Mouse (Mus musculus): ENCODE results near the gene Fut7. TPM values are rescaled to one million over a fixed set of nuclear protein-coding genes. Genes with fewer than 3 reads are reported as not detected.
A peak's percentile ranks its signal among the peaks of the same experiment; 100 is the strongest.

Gene Fut7
- polyA plus RNA-seq, 1 experiment = 0.08 TPM

DNA sequence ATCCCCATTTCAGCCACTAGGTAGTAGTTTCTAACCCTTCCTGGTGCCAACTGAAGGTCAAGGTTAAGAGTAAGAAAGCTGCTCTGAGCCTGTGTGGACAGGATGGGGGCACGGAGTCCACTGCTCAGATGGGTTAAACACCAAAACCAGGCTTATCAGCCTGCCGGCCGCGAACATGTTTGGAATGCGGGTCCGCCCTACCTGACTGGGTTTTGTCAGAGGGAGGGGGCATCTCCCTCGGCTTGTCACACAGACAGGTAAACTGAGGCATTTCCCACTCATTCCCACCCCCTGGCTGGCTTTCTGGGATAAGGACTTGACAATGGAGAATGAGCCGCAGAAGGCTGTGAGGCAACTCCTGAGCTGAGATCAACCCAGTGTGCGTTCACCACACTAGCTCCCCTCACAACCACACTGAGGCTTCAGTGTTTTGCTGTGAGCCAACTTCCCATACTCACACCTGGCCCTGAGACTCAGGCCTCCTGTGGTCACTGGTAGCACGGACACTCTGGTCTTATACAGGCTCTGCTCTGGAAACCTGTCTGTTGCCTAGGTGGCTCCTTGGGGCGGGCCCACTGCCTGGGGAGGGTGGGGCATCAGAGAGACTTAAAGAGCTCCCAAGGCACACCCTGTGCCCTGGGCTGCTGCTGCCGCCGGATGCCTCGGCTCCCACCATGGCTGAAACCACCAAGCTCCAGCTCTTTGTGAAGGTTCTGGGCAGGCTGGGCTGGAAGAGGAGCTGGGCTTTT, 33.3 kb downstream of the Fut7 start, which contains the start of gene Clic3:
Gene Clic3, plus strand, starts transcription at position 634 of the 749 bp plus-strand sequence.
- H3K79me2 ChIP-seq (ENCODE audit: control insufficient read depth, insufficient read depth) = no peaks in the 10 kb centered on the region

GRCm38 (mm10) chr2:25457022-25457896, 34.2 kb downstream of the Fut7 start:
- TF ChIP-seq POLR2AphosphoS2 (IDR thresholded peaks at IDR 0.05; ENCODE audit: insufficient read length, low read depth) = peak; percentile 62
- TF ChIP-seq POLR2A (IDR thresholded peaks at IDR 0.05; ENCODE audit: insufficient read length, low read depth) = no peak
- H3K4me3 ChIP-seq = no peak overlapping the region
- no peak overlapping the region for H3ac ChIP-seq (ENCODE audit: control insufficient read depth, insufficient read length)
- no peaks in the 10 kb centered on the region for H3K36me3 ChIP-seq (ENCODE audit: control insufficient read depth, insufficient read depth)
- H3K4me2 ChIP-seq (ENCODE audit: low read depth) = peak overlapping the region; percentile 53
- no peaks in the 10 kb centered on the region for H3K79me2 ChIP-seq (ENCODE audit: control insufficient read depth, insufficient read depth)
- no peaks in the 10 kb centered on the region for H3K27me3 ChIP-seq (ENCODE audit: control insufficient read depth, insufficient read depth, insufficient read length)

More for the DNA sequence above, 33.3 kb downstream of the Fut7 start, which contains the start of gene Clic3:
- TF ChIP-seq USF1 (IDR thresholded peaks at IDR 0.05; ENCODE audit: low read depth) = no peak
- TF ChIP-seq POLR2A (IDR thresholded peaks at IDR 0.05; ENCODE audit: insufficient read length, low read depth) = peak; percentile 15
- TF ChIP-seq E2F4 (IDR thresholded peaks at IDR 0.05; ENCODE audit: insufficient read depth) = no peak
- no peak within 1 kb of the TSS for H3K4me3 ChIP-seq
- no peaks in the 10 kb centered on the region for H3K36me3 ChIP-seq (ENCODE audit: control insufficient read depth, insufficient read depth)
- H3K27me3 ChIP-seq (ENCODE audit: control insufficient read depth, insufficient read depth, insufficient read length) = no peaks in the 10 kb centered on the region
- H3K4me2 ChIP-seq (ENCODE audit: low read depth) = peak within 1 kb of the TSS; percentile 53
- H3ac ChIP-seq (ENCODE audit: control insufficient read depth, insufficient read length) = no peak within 1 kb of the TSS

GRCm38 (mm10) chr2:25458911-25459310, 35.8 kb downstream of the Fut7 start:
- H3K27me3 ChIP-seq (ENCODE audit: control insufficient read depth, insufficient read depth, insufficient read length) = no peaks in the 10 kb centered on the region
- no peaks in the 10 kb centered on the region for H3K36me3 ChIP-seq (ENCODE audit: control insufficient read depth, insufficient read depth)
- no peak for TF ChIP-seq USF1 (IDR thresholded peaks at IDR 0.05; ENCODE audit: low read depth)
- TF ChIP-seq MYOG (IDR thresholded peaks at IDR 0.05; ENCODE audit: control insufficient read depth in 1 of 3, insufficient read depth in 1 of 3, insufficient read length in 2 of 3, low read depth in 2 of 3) = no peak
- no peak for TF ChIP-seq E2F4 (IDR thresholded peaks at IDR 0.05; ENCODE audit: insufficient read depth)
- no peak for TF ChIP-seq SRF (IDR thresholded peaks at IDR 0.05; ENCODE audit: control insufficient read depth, insufficient read length, low read depth)
- TF ChIP-seq TCF12 (IDR thresholded peaks at IDR 0.05; ENCODE audit: insufficient read depth, poor library complexity, severe bottlenecking) = no peak
- TF ChIP-seq MYOD1 (IDR thresholded peaks at IDR 0.05; ENCODE audit: control insufficient read depth in 1 of 3, insufficient read length in 2 of 3, low read depth in 2 of 3) = no peak
- TF ChIP-seq CEBPB (IDR thresholded peaks at IDR 0.05; ENCODE audit: insufficient read depth, poor library complexity, severe bottlenecking) = no peak
- TF ChIP-seq POLR2AphosphoS2 (IDR thresholded peaks at IDR 0.05; ENCODE audit: insufficient read length, low read depth) = no peak
- TF ChIP-seq POLR2A (IDR thresholded peaks at IDR 0.05; ENCODE audit: insufficient read length, low read depth) = no peak
- TF ChIP-seq REST (IDR thresholded peaks at IDR 0.05; ENCODE audit: insufficient read depth, insufficient read length) = no peak
- no peak for TF ChIP-seq TCF3 (IDR thresholded peaks at IDR 0.05; ENCODE audit: insufficient read length, low read depth)
- no peak for TF ChIP-seq MAX (IDR thresholded peaks at IDR 0.05; ENCODE audit: low read depth)
- H3K4me2 ChIP-seq (ENCODE audit: low read depth) = peak overlapping the region; percentile 94
- H3K4me3 ChIP-seq = peak overlapping the region; percentile 69
- H3ac ChIP-seq (ENCODE audit: control insufficient read depth, insufficient read length) = no peak overlapping the region
- no peaks in the 10 kb centered on the region for H3K79me2 ChIP-seq (ENCODE audit: control insufficient read depth, insufficient read depth)

DNA sequence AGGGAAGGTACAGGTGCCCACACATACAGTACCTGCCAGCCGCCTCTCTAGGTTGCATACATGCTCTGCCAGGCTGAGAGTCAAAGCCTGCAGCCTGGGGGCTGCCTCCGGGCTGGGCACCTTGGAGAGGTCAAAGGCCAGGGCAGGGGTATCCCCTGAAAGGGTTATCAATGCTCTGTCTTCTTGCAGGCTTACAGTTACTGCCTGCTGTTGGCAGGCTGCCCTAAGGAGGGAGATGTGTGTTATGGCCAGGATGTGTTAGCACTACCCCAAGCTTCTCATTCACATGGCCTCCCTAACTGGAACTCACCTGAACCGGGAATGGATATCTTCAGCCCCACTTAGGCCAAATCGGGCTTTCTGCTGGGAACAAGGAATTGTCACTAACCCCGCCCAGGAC, 37.1 kb downstream of the Fut7 start:
- H3K27me3 ChIP-seq (ENCODE audit: control insufficient read depth, insufficient read depth, insufficient read length) = no peaks in the 10 kb centered on the region
- H3K4me2 ChIP-seq (ENCODE audit: low read depth) = peak overlapping the region; percentile 94
- H3K79me2 ChIP-seq (ENCODE audit: control insufficient read depth, insufficient read depth) = no peaks in the 10 kb centered on the region
- H3ac ChIP-seq (ENCODE audit: control insufficient read depth, insufficient read length) = peak overlapping the region; percentile 57
- TF ChIP-seq REST (IDR thresholded peaks at IDR 0.05; ENCODE audit: insufficient read depth, insufficient read length) (no peak), E2F4 (IDR thresholded peaks at IDR 0.05; ENCODE audit: insufficient read depth) (no peak), TCF3 (IDR thresholded peaks at IDR 0.05; ENCODE audit: insufficient read length, low read depth) (no peak), POLR2A (IDR thresholded peaks at IDR 0.05; ENCODE audit: insufficient read length, low read depth) (no peak), CEBPB (IDR thresholded peaks at IDR 0.05; ENCODE audit: insufficient read depth, poor library complexity, severe bottlenecking) (no peak), MYOD1 (IDR thresholded peaks at IDR 0.05; ENCODE audit: control insufficient read depth in 1 of 3, insufficient read length in 2 of 3, low read depth in 2 of 3) (no peak), POLR2AphosphoS2 (IDR thresholded peaks at IDR 0.05; ENCODE audit: insufficient read length, low read depth) (no peak), TCF12 (IDR thresholded peaks at IDR 0.05; ENCODE audit: insufficient read depth, poor library complexity, severe bottlenecking) (no peak), MYOG (IDR thresholded peaks at IDR 0.05; ENCODE audit: control insufficient read depth in 1 of 3, insufficient read depth in 1 of 3, insufficient read length in 2 of 3, low read depth in 2 of 3) (no peak), SRF (IDR thresholded peaks at IDR 0.05; ENCODE audit: control insufficient read depth, insufficient read length, low read depth) (no peak)
- H3K36me3 ChIP-seq (ENCODE audit: control insufficient read depth, insufficient read depth) = no peaks in the 10 kb centered on the region
- H3K4me3 ChIP-seq = peak overlapping the region; percentile 69
